Mouse (Mus musculus) heart, adult 11 months (tissue): ENCODE measurements around the gene Mgat5.
A peak's percentile ranks its signal among the peaks of the same experiment; 100 is the strongest.

Experiments
- DNase-seq: peaks from one replicate; pipeline ENCODE4 v3.0.0; 2022

Gene Mgat5

GRCm38 (mm10) chr1:127347878-127348620, 143.2 kb downstream of the Mgat5 start:
- peak; percentile 90 for DNase-seq

- peak; percentile 95 for DNase-seq
Observed at GRCm38 (mm10) chr1:127348642-127349341, 144.0 kb downstream of the Mgat5 start.

- DNase-seq = no peak
Observed at GRCm38 (mm10) chr1:127351380-127352057, 146.7 kb downstream of the Mgat5 start.

GRCm38 (mm10) chr1:127352131-127352793, 147.4 kb downstream of the Mgat5 start:
- peak; percentile 95 for DNase-seq

- DNase-seq = peak; percentile 93
Observed at GRCm38 (mm10) chr1:127353408-127353807, 148.6 kb downstream of the Mgat5 start.

- DNase-seq = peak; percentile 22
Observed at GRCm38 (mm10) chr1:127354152-127354551, 149.3 kb downstream of the Mgat5 start.

GRCm38 (mm10) chr1:127355034-127355433, 150.2 kb downstream of the Mgat5 start:
- peak; percentile 55 for DNase-seq

GRCm38 (mm10) chr1:127363638-127364037, 158.8 kb downstream of the Mgat5 start:
- DNase-seq = no peak

GRCm38 (mm10) chr1:127365706-127366105, 160.9 kb downstream of the Mgat5 start:
- no peak for DNase-seq

GRCm38 (mm10) chr1:127366111-127366510, 161.3 kb downstream of the Mgat5 start:
- DNase-seq = no peak

GRCm38 (mm10) chr1:127368513-127368912, 163.7 kb downstream of the Mgat5 start:
- peak; percentile 92 for DNase-seq

- no peak for DNase-seq
Observed at GRCm38 (mm10) chr1:127369538-127369937, 164.7 kb downstream of the Mgat5 start.

GRCm38 (mm10) chr1:127372096-127372495, 167.3 kb downstream of the Mgat5 start:
- no peak for DNase-seq

- DNase-seq = no peak
Observed at GRCm38 (mm10) chr1:127373559-127373958, 168.7 kb downstream of the Mgat5 start.

- DNase-seq = no peak
Observed at GRCm38 (mm10) chr1:127374157-127374556, 169.3 kb downstream of the Mgat5 start.

- no peak for DNase-seq
Observed at GRCm38 (mm10) chr1:127380140-127380539, 175.3 kb downstream of the Mgat5 start.

GRCm38 (mm10) chr1:127380749-127381501, 176.1 kb downstream of the Mgat5 start:
- peak; percentile 90 for DNase-seq

- DNase-seq = no peak
Observed at GRCm38 (mm10) chr1:127383071-127383470, 178.3 kb downstream of the Mgat5 start.

- DNase-seq = no peak
Observed at GRCm38 (mm10) chr1:127387226-127387625, 182.4 kb downstream of the Mgat5 start.

GRCm38 (mm10) chr1:127387661-127388060, 182.8 kb downstream of the Mgat5 start:
- no peak for DNase-seq

- no peak for DNase-seq
Observed at GRCm38 (mm10) chr1:127394716-127395115, 189.9 kb downstream of the Mgat5 start.

- DNase-seq = no peak
Observed at GRCm38 (mm10) chr1:127395724-127396123, 190.9 kb downstream of the Mgat5 start.
